Mouse (Mus musculus) thymus, adult 2 months (tissue): ENCODE results near the gene Cpm.

Experiments used
- CTCF ChIP-seq: fragments of 200-500 bp; IDR thresholded peaks from 2 replicates; pipeline ENCODE4 v1.5.1; 2012; ENCODE audit warnings: mild to moderate bottlenecking, control low read depth, low read length, moderate library complexity, borderline replicate concordance; ENCODE audit not compliant: control insufficient read depth, poor library complexity, insufficient read depth; ENCODE audit errors: extremely low read depth
- POLR2A ChIP-seq: fragments of 200-500 bp; IDR thresholded peaks from 2 replicates; pipeline ENCODE4 v1.6.1; 2012; ENCODE audit warnings: mild to moderate bottlenecking, low read length, control low read depth, moderate library complexity; ENCODE audit not compliant: control insufficient read depth, poor library complexity, insufficient read depth; ENCODE audit errors: extremely low read depth

DNA sequence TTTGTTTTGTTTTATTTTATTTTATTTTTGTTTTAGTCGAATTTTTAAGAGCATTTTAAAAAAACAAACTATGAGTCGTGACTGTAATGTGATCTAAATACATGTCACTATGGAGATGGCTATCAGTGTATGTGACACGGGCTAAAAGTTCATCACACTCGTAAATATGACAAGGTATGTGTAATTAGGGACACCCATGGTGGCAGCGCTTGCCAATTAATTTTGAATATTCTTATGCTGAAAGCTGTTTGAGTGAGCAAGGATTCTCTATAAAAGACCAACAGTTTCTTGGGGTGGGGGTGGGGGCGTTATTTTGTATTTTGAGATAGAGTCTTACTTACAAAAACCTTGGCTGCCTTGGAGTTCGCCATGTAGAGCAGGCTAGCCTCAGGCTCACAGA is 96.4 kb downstream of the Cpm start:
- TF ChIP-seq CTCF (no peak), POLR2A (no peak)
